Mouse (Mus musculus) layer of hippocampus, adult 9-10 months (tissue): ENCODE measurements around the gene Ephx1.
"Not testable (repeated sequence)": the region's sequence is repeated elsewhere in the genome, so short reads cannot be mapped to it uniquely, and the experiment has no call there.

Source experiments
- DNase-seq: peaks from one replicate; pipeline ENCODE4 v3.0.0; 2022; ENCODE audit warnings: low spot score

The Ephx1 gene

DNA sequence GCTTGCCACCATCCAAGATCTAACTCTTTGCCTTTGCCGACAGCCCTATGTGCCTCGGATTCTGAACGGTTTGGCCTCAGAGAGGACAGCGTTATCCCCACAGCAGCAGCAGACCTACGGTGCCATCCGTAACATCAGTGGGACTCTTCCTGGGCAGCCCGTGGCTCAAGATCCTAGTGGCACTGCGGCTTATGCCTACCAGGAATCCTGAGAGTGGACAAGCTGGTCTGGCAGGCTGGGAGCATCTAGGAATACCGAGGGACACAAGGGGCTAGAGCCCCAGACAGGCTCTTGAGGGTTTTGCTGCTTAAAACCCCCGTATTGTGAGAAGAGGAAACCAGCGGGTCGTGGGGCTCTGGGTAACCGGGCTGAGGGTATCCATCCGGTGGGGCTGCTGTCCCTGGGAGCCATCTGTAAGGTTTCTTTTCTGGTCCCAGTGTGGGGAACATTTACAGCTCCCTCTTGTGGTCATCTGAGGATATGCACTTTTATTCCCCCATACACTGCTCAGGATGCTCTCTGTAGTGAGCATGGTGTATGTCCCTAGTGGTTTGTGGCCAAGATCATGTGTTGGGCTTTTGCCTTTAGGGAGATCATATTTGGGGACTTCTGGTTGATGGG lies 46.5 kb downstream of the Ephx1 start:
- DNase-seq = peak; percentile 59

DNA sequence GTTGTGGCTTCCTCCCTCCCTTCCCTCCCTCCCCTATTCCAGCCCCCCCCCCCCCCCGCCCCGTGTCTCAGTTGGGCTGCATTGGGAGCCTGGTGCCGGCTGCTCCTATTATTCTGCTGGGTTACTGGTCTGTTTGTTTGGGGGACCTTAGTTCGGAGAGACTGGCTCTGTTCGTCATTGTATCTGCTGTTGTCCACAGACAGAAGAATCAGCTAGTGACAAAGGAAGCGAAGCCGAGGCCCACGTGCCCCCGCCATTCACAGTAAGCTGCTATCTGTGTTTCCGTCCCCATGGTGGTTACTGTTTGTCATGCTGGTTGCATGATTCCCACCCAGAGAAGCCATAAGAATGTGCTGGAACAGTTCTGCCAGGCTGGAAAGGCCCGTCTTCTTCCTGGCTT lies 47.8 kb downstream of the Ephx1 start:
- DNase-seq = no peak

DNA sequence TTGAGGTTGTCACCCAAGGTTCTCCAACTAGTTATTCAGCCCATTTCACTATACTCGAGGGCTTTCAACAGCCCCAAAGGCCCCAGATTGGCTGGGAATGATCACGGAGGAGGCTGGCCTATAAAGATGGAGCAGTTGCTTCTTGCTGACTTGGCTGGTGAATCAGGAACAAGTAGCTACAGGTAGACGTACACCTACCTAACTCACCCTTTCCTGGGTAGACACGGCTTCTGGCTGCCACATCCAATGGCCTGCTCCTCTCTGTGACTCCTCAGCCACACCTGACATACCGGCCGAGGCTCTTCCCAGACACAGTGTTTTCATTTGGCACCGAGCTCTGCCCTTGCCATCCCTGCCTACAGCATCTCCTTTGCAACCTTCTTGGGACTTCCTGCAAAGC lies 53.4 kb downstream of the Ephx1 start:
- DNase-seq = no peak

DNA sequence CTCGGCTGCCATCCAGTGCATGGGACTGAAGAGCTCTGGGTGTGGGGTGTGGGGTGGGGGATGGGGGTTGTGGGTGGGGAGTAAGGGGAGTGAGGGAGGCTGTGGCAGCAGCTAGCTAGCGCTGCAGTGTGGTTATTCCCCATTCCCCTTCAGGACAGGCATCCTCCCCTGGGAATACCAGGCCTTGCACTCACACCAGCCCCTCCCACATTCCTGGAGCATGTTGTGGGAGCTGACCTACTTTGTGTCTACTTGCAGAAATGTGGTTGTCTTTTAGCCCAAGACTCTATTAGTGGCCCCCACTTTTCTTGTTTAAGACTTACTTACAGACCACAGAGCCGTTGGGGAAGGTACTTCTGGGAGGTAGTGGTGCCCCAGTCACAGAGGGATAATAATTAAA lies 54.2 kb downstream of the Ephx1 start:
- no peak for DNase-seq

DNA sequence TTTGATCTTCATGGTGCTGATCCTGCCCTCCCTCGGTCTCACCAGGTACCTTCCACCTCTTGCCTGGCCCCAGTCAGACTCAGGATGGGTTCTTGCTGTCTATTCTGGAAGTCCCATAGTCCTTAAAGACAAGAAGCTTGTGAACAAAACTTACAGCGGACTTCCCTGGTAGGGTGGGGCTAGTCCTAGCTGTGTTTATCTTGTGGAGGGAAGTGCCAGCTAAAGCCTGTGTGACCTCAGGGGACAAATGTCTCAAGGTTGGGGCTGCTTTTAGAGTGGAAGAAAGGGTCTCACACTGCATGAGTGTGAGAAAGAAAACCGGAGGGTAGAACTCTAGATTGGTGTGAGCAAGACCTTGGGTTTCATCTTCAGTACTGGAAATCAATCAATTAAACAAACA lies 54.9 kb downstream of the Ephx1 start:
- DNase-seq = no peak

DNA sequence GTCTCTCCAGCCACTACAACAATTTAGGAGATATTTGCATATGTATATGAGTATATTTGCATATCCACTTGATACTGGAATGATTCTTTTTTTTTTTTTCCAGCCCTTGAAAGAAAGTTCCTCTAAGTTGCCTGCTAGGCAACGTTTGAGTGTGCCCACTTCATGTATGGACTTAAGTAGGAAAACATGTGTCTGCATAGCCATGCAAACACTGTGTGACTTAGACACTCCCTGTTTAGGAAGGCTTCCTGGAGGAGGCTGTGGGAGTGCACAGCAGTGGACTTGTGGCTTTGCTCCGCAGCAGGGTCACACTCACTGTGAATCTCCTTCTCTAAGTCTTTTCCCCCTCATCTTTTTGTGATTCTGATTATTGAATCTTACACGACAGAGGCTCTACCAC lies 61.9 kb downstream of the Ephx1 start:
- DNase-seq = no peak

DNA sequence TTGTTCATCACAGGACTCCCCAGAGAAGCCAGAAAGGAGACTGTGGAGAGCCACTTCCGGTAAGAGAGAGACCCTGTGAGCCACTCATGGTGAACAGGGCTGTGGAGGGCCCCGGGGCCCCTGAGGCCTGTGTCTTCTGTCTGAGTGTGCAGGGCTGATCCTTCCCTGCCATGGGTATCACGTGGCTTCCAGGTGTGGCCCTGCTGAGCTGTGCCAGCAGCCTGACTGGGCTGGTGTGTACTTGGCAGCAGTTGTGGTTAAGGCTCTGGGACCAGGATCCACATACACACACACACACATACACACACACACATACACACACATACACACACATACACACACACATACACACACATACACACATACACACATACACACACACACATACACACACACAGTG lies 62.7 kb downstream of the Ephx1 start:
- no peak for DNase-seq

DNA sequence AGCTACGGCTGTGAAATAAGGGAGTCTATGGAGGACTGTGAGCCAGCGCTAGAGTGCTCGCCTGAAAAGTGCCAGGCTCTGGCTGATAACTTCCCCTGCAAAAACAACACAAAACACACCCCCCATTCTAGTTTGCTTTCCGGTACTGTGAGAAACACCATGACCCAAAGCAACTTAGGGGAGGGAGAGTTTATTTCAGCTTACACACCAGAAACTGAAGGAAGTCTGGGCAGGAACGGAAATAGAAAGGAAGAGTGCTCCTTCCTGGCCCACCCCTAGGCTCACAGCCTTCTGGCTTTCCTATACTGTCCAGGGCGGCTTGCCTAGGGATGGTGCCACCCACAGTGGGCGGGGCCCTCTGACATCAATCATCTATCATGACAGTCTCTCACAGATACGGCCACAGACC lies 63.7 kb downstream of the Ephx1 start:
- no peak for DNase-seq

DNA sequence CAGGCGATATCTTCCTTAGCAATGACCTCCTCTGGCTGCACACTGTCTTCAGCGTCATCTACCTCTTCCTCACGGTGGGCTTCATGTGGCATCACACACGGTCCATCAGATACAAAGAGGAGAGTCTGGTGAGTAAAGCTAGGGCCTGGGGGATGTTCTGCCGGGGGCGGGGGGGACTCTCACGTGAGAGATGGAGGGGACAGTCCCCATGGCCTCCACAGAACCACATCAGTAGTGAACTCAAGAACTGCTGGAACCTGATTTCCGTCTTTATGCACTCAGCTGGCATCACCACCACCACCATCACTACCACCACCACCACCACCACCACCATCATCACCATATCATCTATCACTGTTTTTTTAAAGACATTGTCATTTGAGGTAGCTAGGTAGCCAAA lies 64.3 kb downstream of the Ephx1 start:
- no peak for DNase-seq

DNA sequence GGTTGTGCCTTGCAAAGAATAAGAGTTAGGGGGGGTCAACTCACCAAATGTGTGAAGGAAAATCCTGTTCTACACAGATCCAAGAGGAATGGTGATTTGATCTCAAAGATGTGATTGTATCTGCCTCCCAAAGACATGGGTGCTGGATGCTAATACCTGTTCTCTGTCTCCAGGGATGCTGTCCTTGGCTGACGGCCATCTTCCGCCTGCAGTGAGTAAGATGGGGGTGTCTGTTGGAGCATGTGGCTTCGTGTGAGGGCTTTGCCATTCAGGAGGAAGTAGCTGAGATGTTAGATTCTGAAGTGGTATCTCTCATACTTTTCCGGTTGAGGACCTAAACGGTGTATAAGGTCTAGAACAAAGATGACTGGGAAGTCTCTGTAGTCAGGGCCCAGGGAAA lies 67.9 kb downstream of the Ephx1 start:
- no peak for DNase-seq

DNA sequence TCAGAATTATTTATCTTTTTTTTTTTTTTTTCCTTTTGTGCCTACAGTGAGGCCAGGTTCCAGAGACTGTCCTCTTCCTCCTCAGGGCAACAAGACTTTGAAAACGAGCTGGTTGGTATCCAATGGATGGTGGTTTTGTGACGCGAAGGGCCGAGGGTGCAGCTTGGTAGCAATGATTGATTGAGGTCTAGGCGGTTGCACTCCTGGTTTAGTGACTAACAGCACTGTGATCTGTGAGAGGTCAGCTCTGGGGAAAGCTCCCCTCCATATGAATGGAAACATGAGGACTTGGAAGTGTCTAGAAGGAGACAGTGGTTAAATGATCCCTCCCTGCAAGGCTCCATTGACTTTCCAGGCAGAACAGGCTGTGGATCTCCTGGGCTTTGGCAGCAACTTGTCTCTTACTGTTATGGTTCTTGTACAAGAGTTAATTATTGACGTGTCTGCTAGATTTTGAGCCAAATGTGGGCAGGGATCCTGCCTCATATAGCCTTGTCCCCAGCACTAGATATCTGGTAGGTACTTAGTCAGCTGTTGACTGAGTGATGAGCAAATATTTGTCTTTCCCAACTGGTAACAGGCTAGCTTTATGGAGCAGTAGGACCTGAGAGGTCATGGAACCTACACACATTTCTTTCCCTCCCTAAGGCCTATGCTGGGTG lies 68.5 kb downstream of the Ephx1 start:
- no peak for DNase-seq

DNA sequence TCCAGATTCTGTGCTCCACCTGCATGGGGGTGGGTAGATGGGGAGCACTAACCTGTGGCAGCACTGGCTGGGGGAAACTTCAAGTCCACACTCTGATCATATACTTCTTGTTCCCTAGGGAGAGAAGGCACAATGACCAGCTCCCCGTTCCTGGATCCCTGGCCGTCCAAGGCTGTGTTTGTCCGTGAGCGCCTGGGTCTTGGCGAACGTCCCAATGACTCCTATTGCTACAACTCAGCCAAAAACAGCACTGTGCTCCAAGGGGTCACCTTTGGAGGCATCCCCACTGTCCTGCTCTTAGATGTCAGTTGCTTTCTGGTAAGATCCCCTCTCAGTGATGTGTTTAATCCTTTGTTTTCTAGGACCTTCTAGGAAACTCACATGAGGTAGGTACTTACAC lies 74.3 kb downstream of the Ephx1 start:
- no peak for DNase-seq

DNA sequence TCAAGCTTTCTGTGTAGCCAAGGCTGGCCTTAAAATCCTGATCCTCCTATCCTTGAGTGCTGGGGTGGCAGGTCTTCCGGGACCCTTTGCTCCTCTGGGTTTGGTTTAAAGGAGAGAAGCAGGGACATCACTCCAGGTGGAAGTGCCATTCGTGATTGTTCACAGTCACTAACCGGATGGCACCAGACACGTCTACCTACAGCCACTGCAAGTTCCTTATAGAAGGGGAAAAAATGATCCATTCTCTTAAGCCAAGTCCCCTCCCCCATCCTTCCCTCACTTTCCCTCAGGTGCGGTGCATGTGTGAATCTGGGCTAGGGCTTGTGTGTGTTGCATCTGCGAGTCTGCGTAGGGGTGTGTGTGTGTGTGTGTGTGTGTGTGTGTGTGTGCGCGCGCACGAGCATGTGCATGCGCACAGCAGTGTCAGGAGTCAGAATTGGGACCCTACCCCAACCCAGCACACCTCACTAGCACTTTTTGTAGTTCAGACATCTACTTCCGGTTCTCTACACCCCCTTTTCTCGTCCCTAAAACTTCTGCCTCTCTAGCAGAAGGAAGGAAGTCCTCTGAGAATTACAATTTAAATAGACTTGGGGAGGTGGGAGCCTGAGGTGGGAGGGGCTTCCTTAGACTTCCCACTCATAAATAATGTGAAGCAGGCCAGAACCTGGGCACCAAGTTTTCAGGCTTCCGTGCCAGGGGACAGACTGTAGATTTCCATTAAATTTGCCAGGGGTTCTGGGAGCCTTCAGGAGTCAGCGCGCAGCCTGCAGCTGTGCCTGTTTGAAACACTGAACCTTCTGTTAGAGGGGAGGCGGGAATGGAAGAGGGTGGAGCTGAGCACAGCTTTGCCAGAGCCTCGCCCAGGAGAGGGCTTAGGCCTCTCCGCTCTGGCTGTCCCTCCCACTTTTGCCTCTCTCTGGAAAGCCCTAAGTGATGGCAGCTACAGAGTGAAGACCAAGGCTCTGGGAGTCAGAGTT lies 75.4 kb downstream of the Ephx1 start:
- no peak for DNase-seq

DNA sequence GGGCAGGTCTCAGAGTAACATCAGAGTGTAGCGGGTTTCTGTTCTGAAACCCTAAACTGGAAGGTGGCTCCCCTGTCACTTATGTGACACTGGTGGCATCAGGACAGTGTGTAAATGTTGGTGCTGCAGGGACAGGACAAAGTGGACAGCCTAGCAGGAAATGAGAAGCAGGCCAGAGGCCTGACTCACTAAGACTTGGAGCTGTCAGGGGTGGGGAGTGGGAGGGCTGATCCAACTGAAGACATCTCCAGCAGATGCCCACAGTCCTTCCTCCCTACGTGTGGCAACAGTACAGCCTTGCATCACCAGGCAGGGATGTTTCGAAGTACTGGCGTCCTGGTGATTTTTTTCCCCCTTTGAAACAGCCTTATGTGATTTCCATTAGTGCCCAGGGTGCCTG lies 76.2 kb downstream of the Ephx1 start:
- no peak for DNase-seq

DNA sequence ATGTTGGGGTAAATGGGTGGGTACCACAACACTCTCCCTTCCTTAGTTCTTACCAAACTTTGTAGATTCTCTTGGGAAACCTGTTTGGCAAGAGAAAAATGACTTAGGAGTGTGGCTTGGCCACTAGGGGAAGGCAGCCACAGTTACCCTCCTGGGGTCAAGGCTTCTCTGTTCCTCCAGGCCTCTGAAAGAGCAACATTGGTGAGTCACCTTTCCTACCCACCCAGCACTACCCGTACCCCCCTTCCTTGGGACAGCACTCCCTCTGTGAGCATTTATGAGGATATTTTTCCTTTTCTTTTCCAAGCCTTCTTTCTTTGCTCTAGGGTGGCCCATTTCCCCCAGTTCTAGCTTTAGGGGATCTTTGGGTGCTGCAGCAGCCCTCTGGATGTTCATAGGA lies 76.8 kb downstream of the Ephx1 start:
- no peak for DNase-seq

DNA sequence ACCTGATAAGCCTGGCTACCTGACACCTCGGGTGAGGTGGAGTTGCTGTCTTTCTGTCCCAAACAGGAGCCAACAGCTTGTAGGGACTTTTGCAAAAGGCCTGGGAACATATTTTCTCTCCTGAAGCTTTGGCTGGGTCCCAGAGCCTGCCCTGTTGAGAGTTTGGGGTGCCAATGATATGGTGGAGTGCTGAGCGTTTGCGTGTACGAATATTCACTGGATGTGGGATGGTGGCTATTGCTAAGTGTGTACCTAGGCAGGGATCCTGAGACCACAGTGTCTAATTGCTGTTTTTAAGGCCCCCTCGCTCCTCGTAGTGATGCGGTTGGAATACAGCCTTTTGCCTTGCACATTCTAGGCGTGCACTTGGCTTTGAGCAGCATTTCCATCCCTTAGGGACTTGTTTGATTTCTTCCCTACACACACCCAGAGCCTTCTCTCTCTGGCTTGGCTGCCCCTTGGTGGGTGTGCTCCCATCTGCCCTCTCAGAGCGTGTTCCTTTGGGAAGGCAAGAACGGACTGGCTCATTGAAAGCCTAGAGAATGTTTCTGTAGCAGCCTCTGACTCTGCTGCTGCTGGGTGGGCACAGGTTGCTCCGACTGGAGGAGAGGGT lies 77.6 kb downstream of the Ephx1 start:
- no peak for DNase-seq

DNA sequence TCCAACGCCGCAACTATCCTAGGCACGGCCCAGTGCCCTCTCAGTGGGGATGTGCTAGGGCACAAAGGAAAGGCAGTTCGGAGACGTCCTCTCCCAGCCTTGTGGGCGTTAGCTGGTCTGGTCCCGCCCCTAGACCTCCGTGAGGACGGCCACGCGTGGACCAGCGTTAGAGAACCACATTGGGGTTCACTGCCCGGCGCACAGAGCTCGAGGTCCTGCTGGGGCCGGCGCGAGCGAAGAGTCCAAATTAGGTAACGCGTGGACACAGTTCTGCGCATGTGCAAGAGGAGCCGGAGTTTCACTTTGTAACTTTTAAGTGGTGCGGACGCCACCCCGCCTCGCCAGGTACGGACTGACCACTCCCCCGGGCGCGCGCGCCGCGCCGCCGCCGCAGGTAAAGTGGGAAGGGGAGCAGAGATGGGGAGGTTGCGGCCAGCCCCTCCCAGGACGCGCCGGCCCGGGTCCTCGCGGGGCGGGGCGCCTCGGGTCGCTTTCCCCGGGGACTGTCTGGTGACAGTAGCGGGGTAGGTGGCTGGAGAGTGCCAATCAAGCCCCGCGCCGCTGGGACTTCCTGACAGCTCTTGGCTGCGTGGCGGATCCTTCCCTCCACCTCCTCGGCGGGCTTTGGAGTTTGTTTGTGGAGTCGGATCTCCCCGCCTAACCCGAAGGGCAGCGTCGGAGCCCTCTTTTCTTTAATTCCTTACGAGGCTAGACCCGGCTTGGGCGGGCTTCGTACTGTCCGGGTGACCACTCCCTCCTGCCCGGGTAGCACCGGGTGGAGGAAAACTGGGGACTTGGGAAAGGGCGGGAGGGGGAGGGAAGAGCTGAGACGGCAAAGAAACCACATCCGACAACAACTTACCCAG lies 78.3 kb downstream of the Ephx1 start, which contains the start of gene Tmem63a:
Tmem63a (plus strand) TSS at position 179 of the 866 bp plus-strand sequence.
- no peak for DNase-seq

DNA sequence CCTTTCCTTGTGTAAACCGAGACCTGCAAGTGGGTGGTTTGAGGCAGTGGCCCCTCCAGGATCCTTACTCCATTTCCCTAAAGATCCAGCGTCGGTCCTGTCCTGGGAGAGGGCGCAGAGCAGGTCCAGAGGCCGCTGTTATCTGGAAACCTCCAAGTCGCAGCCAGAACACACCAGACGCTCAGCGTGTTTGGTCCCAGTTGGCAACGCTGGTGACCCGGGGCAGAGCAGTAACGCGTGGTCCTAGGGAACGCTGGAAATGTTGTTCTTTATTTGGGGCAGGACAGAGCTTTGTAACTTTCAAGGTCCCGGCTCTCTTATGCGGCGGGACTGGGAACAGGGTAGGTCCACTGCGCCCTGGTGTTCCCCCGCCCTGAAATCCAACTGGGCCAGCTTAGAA lies 79.0 kb downstream of the Ephx1 start:
- DNase-seq = no peak

DNA sequence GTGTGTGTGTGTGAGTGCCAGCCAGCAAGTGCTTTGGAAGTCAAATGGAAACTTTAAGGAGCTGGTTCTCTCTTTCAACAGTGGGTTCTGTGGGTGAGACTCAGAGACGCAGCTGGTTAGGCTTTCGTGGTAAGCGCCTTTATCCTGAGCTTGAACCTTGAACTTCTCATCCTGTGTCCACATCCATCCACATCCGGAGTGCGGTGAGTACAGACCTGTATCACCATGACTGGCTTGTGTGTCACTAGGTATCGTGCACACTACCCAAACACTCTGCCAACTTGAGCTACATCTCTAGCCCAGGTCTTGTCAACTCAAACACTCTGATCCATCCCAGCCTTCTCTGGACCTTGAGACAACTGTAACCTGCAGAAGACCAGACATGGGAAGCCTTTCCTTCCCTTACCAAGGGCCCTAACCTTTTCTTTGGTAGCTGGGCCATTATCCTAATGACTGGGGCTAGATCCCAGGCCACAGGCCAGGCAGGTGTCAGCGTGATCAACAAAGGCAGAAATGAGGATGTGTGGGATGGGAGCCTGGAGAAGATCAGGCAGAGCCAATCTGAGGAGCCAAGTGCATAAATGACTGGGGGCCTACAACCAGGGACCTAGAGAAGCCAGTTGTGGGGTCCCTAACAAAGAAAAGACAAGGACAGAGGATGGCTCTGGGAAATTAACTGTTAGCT lies 79.8 kb downstream of the Ephx1 start:
- no peak for DNase-seq

DNA sequence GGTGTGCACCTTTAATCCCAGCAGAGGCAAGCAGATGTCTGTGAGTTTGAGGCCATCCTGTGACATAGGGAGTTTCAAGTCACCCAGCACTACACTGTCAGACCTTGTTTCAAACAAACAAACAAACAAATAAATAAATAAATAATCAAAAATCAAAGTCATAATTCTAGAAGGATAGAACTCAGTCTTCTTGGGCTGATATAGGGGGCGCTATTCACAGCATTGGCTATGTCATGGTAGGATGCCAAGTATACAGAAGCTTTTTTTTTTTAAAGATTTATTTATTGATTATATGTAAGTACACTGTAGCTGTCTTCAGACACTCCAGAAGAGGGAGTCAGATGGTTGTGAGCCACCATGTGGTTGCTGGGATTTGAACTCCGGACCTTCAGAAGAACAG lies 81.9 kb downstream of the Ephx1 start:
- DNase-seq = not testable (repeated sequence)

DNA sequence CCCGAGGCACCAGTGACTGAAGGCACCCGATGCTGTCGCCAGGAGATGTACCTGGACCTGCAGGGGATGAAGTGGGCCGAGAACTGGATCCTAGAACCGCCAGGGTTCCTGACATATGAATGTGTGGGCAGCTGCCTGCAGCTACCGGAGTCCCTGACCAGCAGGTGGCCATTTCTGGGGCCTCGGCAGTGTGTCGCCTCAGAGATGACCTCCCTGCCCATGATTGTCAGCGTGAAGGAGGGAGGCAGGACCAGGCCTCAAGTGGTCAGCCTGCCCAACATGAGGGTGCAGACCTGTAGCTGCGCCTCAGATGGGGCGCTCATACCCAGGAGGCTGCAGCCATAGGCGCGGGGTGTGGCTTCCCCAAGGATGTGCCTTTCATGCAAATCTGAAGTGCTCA lies 83.1 kb downstream of the Ephx1 start:
- DNase-seq = not testable (repeated sequence)
